Mouse (Mus musculus) lung, postnatal 0 days (tissue): ENCODE results near the gene Bcl6. TPM values are rescaled to one million over a fixed set of nuclear protein-coding genes. Genes with fewer than 3 reads are reported as not detected.
A peak's percentile ranks its signal among the peaks of the same experiment; 100 is the strongest.

Experiments used
- ATAC-seq: fragments of 200-750 bp; cut with Nextera tagmentation; 2 replicates; pipeline ENCODE4 v1.8.0; 2017; ENCODE audit warnings: moderate library complexity
- DNase-seq: peaks from one replicate; pipeline ENCODE4 v3.0.0-alpha.2; 2016; ENCODE audit warnings: low spot score
- H3K27ac ChIP-seq: fragments of 300-500 bp; sonication (generic); 2 replicates; pipeline ENCODE4 v1.5.1; 2014; ENCODE audit warnings: antibody characterized with exemption, mild to moderate bottlenecking, low read length, mixed read lengths
- H3K27me3 ChIP-seq: fragments of 300-500 bp; sonication (generic); replicated peaks from 2 replicates; pipeline ENCODE4 v1.6.1; 2014; ENCODE audit warnings: low read length, mixed read lengths; ENCODE audit not compliant: insufficient read depth
- H3K36me3 ChIP-seq: fragments of 300-500 bp; sonication (generic); 2 replicates; pipeline ENCODE4 v1.6.1; 2014; ENCODE audit warnings: low read length, mixed read lengths; ENCODE audit not compliant: insufficient read depth
- H3K4me1 ChIP-seq: fragments of 300-500 bp; sonication (generic); 2 replicates; pipeline ENCODE4 v1.6.1; 2014; ENCODE audit warnings: antibody characterized with exemption, low read depth, low read length, mixed read lengths; ENCODE audit not compliant: insufficient read depth
- H3K4me2 ChIP-seq: fragments of 300-500 bp; sonication (generic); replicated peaks from 2 replicates; pipeline ENCODE4 v1.6.1; 2014; ENCODE audit warnings: low read depth, mild to moderate bottlenecking, low read length, moderate library complexity, mixed read lengths
- H3K4me3 ChIP-seq: fragments of 300-500 bp; sonication (generic); 2 replicates; pipeline ENCODE4 v1.5.1; 2014; ENCODE audit warnings: low read depth, low read length
- H3K9ac ChIP-seq: fragments of 300-500 bp; sonication (generic); replicated peaks from 2 replicates; pipeline ENCODE4 v1.6.1; 2014; ENCODE audit warnings: low read depth, mild to moderate bottlenecking
- H3K9me3 ChIP-seq: fragments of 300-500 bp; sonication (generic); 2 replicates; pipeline ENCODE4 v1.6.1; 2016; ENCODE audit warnings: low read length, mixed read lengths
- CTCF ChIP-seq: IDR thresholded peaks from 2 replicates; pipeline ENCODE4 v1.5.1; 2016; ENCODE audit warnings: antibody characterized with exemption, mild to moderate bottlenecking
- EP300 ChIP-seq: IDR thresholded peaks from 2 replicates; pipeline ENCODE4 v1.6.1; 2016; ENCODE audit warnings: antibody characterized with exemption, mild to moderate bottlenecking, control low read depth
- WGBS: fragments of 180-500 bp; shearing (Covaris S2); extraction: QIAGEN DNeasy Blood & Tissue Kit; methylation state at CpG from one replicate; pipeline ENCODE4 v1.1.7; 2014; 5-methylcytosine and 5-hydroxymethylcytosine counted together
- polyA plus RNA-seq: library from polyadenylated mRNA; unstranded; fragments of >200 nt; fragmentation: Nextera tagmentation; extraction: Ambion mirVana; gene quantifications from 2 replicates; pipeline ENCODE4 v1.2.1, GENCODE M21; 2015

Gene Bcl6
- polyA plus RNA-seq, 1 experiment from 2014 or later: 2.3 TPM

GRCm38 (mm10) chr16:23979446-23979845, 9.2 kb downstream of the Bcl6 start:
- no peak overlapping the region for H3K4me3 ChIP-seq
- DNase-seq (no peak), ATAC-seq (no peak)
- H3K36me3 ChIP-seq: no peaks in the 10 kb centered on the region
- 91% methylated on average over 9 of the region's 9 CpGs for WGBS
- no peak overlapping the region for H3K4me2 ChIP-seq
- no peaks in the 10 kb centered on the region for H3K27me3 ChIP-seq
- no peak overlapping the region for H3K9ac ChIP-seq
- no peak overlapping the region for H3K27ac ChIP-seq
- TF ChIP-seq EP300: no peak
- no peak for TF ChIP-seq CTCF
- H3K4me1 ChIP-seq: peaks cover 24% of the 10 kb centered on the region
- H3K9me3 ChIP-seq: no peaks in the 10 kb centered on the region

GRCm38 (mm10) chr16:23978495-23978894, 10.2 kb downstream of the Bcl6 start:
- WGBS: 69% methylated on average over 4 of the region's 4 CpGs

GRCm38 (mm10) chr16:23977732-23978131, 10.9 kb downstream of the Bcl6 start:
- no peaks in the 10 kb centered on the region for H3K9me3 ChIP-seq
- DNase-seq (peak; percentile 89), ATAC-seq (peak; percentile 68)
- TF ChIP-seq EP300: peak; percentile 86
- TF ChIP-seq CTCF: no peak
- H3K9ac ChIP-seq: no peak overlapping the region
- H3K4me3 ChIP-seq: no peak overlapping the region
- H3K36me3 ChIP-seq: 0 out of 2 replicates have a peak, but pooled peaks cover under 1% of the 10 kb centered on the region
- no peaks in the 10 kb centered on the region for H3K27me3 ChIP-seq
- peaks cover 17% of the 10 kb centered on the region for H3K4me1 ChIP-seq
- no peak overlapping the region for H3K27ac ChIP-seq
- H3K4me2 ChIP-seq: no peak overlapping the region
- WGBS: 62% methylated on average over 3 of the region's 3 CpGs

More at GRCm38 (mm10) chr16:23978495-23978894, 10.2 kb downstream of the Bcl6 start:
- H3K9ac ChIP-seq: no peak overlapping the region
- H3K9me3 ChIP-seq: no peaks in the 10 kb centered on the region
- no peak overlapping the region for H3K4me3 ChIP-seq
- TF ChIP-seq CTCF: no peak
- TF ChIP-seq EP300: no peak
- ATAC-seq (no peak), DNase-seq (no peak)
- H3K27me3 ChIP-seq: no peaks in the 10 kb centered on the region
- peaks cover 21% of the 10 kb centered on the region for H3K4me1 ChIP-seq
- H3K4me2 ChIP-seq: no peak overlapping the region
- H3K27ac ChIP-seq: peak overlapping the region; percentile 43; the same call in 1 of the 2 replicates
- no peaks in the 10 kb centered on the region for H3K36me3 ChIP-seq

- Histone ChIP-seq H3K9me3 (no peaks in the 10 kb centered on the region), H3K4me3 (no peak overlapping the region), H3K27ac (no peak overlapping the region), H3K9ac (no peak overlapping the region), H3K36me3 (peaks cover 8% of the 10 kb centered on the region; the same call in 1 of the 2 replicates), H3K27me3 (no peaks in the 10 kb centered on the region), H3K4me1 (peaks cover 8% of the 10 kb centered on the region), H3K4me2 (no peak overlapping the region)
- ATAC-seq (no peak), DNase-seq (no peak)
- TF ChIP-seq CTCF (no peak), EP300 (no peak)
- WGBS: 93% methylated on average over 2 of the region's 2 CpGs
These were observed 12.5 kb downstream of the Bcl6 start for GRCm38 (mm10) chr16:23976196-23976595.

- no peak overlapping the region for H3K4me3 ChIP-seq
- no peak for DNase-seq
- no peak overlapping the region for H3K9ac ChIP-seq
- H3K9me3 ChIP-seq: no peaks in the 10 kb centered on the region
- no peaks in the 10 kb centered on the region for H3K27me3 ChIP-seq
- TF ChIP-seq EP300: no peak
- no peak for TF ChIP-seq CTCF
- H3K36me3 ChIP-seq: peaks cover 8% of the 10 kb centered on the region; the same call in 1 of the 2 replicates
- no peak overlapping the region for H3K4me2 ChIP-seq
- no peak overlapping the region for H3K27ac ChIP-seq
- 73% methylated on average over 9 of the region's 9 CpGs for WGBS
- H3K4me1 ChIP-seq: no peaks in the 10 kb centered on the region
- no peak for ATAC-seq
These were observed 14.9 kb downstream of the Bcl6 start for GRCm38 (mm10) chr16:23973635-23974367.

GRCm38 (mm10) chr16:23972901-23973300, 15.8 kb downstream of the Bcl6 start:
- no peak for ATAC-seq
- no peak for TF ChIP-seq CTCF
- Histone ChIP-seq H3K9ac (no peak overlapping the region), H3K27me3 (no peaks in the 10 kb centered on the region), H3K27ac (no peak overlapping the region), H3K4me3 (no peak overlapping the region), H3K36me3 (peaks cover 11% of the 10 kb centered on the region; the same call in 1 of the 2 replicates), H3K4me2 (no peak overlapping the region), H3K4me1 (no peaks in the 10 kb centered on the region), H3K9me3 (no peaks in the 10 kb centered on the region)
- DNase-seq: no peak
- WGBS: 67% methylated on average over 11 of the region's 11 CpGs
